Mouse (Mus musculus) MEL (cell line): ENCODE measurements around the gene Acly.
"Not testable (repeated sequence)": the region's sequence is repeated elsewhere in the genome, so short reads cannot be mapped to it uniquely, and the experiment has no call there.

ENCODE experiments used
- CTCF ChIP-seq, 3 experiments: IDR thresholded peaks in 2 of 3; conservative IDR thresholded peaks in 1 of 3; 2 replicates each; pipeline ENCODE4 v1.5.1; 2011 to 2012; ENCODE audit warnings: low read length in 3 of 3, low read depth in 2 of 3, mild to moderate bottlenecking in 2 of 3, improper control_type of control experiment in 1 of 3, inconsistent platforms in 1 of 3, mixed read lengths in 1 of 3, moderate library complexity in 1 of 3; ENCODE audit not compliant: control insufficient read depth in 1 of 3, insufficient read depth in 1 of 3, poor library complexity in 1 of 3, severe bottlenecking in 1 of 3
- GABPA ChIP-seq: IDR thresholded peaks from 2 replicates; pipeline ENCODE4 v1.6.1; 2012; ENCODE audit warnings: low read depth, mild to moderate bottlenecking, inconsistent platforms, low read length, improper control_type of control experiment, moderate library complexity
- HCFC1 ChIP-seq: IDR thresholded peaks from 2 replicates; pipeline ENCODE4 v1.6.1; 2012; ENCODE audit warnings: low read depth, mild to moderate bottlenecking, inconsistent platforms, low read length, improper control_type of control experiment, moderate library complexity
- MAFK ChIP-seq: IDR thresholded peaks from 2 replicates; pipeline ENCODE4 v1.6.1; 2011; ENCODE audit warnings: low read depth, mild to moderate bottlenecking, low read length, improper control_type of control experiment, borderline replicate concordance
- POLR2A ChIP-seq, 2 experiments: IDR thresholded peaks; 2 replicates each; pipeline ENCODE4 v1.6.1; 2011 to 2012; ENCODE audit warnings: low read length in 2 of 2, mild to moderate bottlenecking in 2 of 2, control low read depth in 1 of 2, improper control_type of control experiment in 1 of 2, low read depth in 1 of 2, moderate library complexity in 1 of 2; ENCODE audit not compliant: control insufficient read depth in 1 of 2, insufficient read depth in 1 of 2, poor library complexity in 1 of 2
- TCF12 ChIP-seq: IDR thresholded peaks from 2 replicates; pipeline ENCODE4 v1.6.1; 2014; ENCODE audit warnings: low read depth, mild to moderate bottlenecking, inconsistent platforms, low read length, improper control_type of control experiment, moderate library complexity
- USF1 ChIP-seq: IDR thresholded peaks from 2 replicates; pipeline ENCODE4 v1.6.1; 2014; ENCODE audit warnings: low read depth, mild to moderate bottlenecking, inconsistent platforms, low read length, improper control_type of control experiment, moderate library complexity
- ZC3H11A ChIP-seq: IDR thresholded peaks from 2 replicates; pipeline ENCODE4 v1.6.1; 2012; ENCODE audit warnings: low read depth, mild to moderate bottlenecking, inconsistent platforms, low read length, improper control_type of control experiment

GRCm38 (mm10) chr11:100534411-100534810 is 6.6 kb upstream of the Acly start:
- not testable (repeated sequence) for TF ChIP-seq CTCF (IDR thresholded peaks at IDR 0.05 in 2 of 3, conservative IDR thresholded peaks at IDR 0.05 in 1 of 3; ENCODE audit: control insufficient read depth in 1 of 3, insufficient read depth in 1 of 3, low read depth in 2 of 3, low read length in 3 of 3, poor library complexity in 1 of 3, severe bottlenecking in 1 of 3); POLR2A (IDR thresholded peaks at IDR 0.05; ENCODE audit: control insufficient read depth in 1 of 2, insufficient read depth in 1 of 2, low read depth in 1 of 2, low read length in 2 of 2, poor library complexity in 1 of 2); USF1; MAFK; GABPA; HCFC1; ZC3H11A; TCF12
